Mouse (Mus musculus): Measurements from ENCODE around the gene Vmn1r205. TPM values are rescaled to one million over a fixed set of nuclear protein-coding genes. Genes with fewer than 3 reads are reported as not detected.
"Not testable (repeated sequence)": the region's sequence is repeated elsewhere in the genome, so short reads cannot be mapped to it uniquely, and the experiment has no call there.

Gene Vmn1r205
- polyA plus RNA-seq (2016; fragmentation: Nextera tagmentation; extraction: Ambion mirVana) = not detected in 2 replicates

DNA sequence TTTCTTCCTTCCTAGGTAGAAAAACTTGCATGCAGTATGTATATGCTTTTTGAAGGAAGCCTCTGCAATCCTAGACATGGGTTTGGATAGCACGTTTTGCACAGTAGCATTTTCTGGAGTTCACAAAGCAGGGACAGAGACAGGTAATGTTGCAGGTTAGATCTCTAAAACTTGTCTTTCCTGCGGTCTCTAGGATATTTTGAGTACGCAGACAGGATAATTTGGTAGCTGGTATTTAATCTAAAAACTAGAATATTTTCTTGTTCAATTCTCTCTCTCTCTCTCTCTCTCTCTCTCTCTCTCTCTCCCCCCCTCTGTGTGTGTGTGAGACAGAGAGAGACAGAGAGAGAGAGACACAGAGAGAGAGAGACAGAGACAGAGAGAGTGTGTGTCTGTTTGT, at the start of gene Vmn1r205:
Gene Vmn1r205 (minus strand): TSS at position 101 of the 400 bp plus-strand sequence.
- Histone ChIP-seq H3K36me3 (replicated peaks) (no peaks in the 10 kb centered on the region), H3K27ac (replicated peaks) (no peak within 1 kb of the TSS), H3K27me3 (replicated peaks; ENCODE audit: low read depth, poor library complexity, severe bottlenecking) (no peaks in the 10 kb centered on the region), H3K9me3 (no peaks in the 10 kb centered on the region), H3K4me1 (no peaks in the 10 kb centered on the region), H3K4me3 (no peak within 1 kb of the TSS)
- WGBS = 85% methylated on average over 3 of the region's 3 CpGs
- no peak for DNase-seq (ENCODE audit: low spot score)

DNA sequence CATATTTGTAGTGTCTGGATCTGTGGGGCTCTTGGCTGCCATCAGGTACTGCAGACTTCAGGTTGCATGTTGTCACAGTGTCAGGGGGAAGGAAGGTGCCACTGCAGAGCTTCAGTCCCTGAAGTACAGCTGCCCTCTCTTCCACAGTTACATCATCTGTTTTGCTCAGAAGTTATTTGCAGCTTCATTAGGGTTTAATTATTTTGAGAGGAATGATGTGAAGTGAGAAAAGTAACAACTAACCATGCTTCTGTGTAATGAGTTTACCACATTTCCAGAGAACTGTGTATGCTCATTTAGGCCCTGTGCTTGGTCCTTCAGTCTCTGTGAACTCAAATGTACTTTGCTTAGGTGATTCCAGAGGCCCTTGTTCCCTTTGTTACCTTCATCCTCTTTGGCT, 31.4 kb upstream of the Vmn1r205 start, which contains the start of gene Vmn1r206:
Gene Vmn1r206 (minus strand): TSS at position 101 of the 400 bp plus-strand sequence.
- not testable (repeated sequence) for H3K9me3 ChIP-seq; H3K4me1 ChIP-seq; H3K4me3 ChIP-seq; H3K27ac ChIP-seq (replicated peaks); H3K27me3 ChIP-seq (replicated peaks; ENCODE audit: low read depth, poor library complexity, severe bottlenecking); DNase-seq (ENCODE audit: low spot score); H3K36me3 ChIP-seq (replicated peaks)

DNA sequence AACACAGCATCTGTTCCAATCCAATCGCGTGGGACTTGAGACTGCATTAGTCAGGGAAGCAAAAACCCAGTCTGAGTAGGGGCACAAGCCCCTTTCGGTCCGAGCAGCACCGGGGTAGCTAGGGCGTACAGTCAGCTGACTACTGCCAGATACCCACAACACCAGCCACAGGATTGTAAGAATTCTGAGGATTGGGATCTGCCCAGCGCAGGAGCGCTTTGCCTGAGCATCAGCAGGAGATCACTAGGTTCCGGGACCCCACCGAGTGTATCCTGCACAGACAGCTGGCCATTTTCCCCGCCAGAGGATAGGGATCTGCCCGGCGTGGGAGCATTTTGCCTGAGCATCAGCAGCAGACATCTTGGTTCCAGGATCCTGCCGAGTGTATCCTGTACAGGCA, 9.5 kb downstream of the Vmn1r205 start:
- H3K4me3 ChIP-seq; DNase-seq (ENCODE audit: low spot score); H3K36me3 ChIP-seq (replicated peaks); H3K27ac ChIP-seq (replicated peaks); H3K9me3 ChIP-seq; H3K4me1 ChIP-seq; H3K27me3 ChIP-seq (replicated peaks; ENCODE audit: low read depth, poor library complexity, severe bottlenecking): not testable (repeated sequence)
- WGBS = 80% methylated on average over 14 of the region's 14 CpGs

DNA sequence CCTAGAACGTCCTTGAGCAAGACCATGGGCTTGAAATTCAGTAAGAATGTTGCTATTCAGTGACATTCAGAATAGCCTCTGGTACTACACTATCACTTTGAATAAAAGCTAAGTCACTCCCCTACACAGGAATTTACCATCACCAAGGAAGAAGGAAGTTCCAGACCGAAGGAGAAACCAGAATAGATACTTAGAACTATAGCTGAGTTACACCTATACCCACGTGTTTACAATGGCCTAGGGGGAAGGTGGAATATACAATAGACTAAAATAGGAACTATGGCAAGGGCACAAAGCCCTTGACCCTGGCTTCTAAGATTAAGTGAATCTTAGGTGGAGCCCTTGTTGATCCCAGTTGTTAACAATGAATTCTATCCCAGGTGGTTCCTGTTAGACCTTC, 17.9 kb downstream of the Vmn1r205 start:
- H3K36me3 ChIP-seq (replicated peaks); H3K9me3 ChIP-seq; H3K4me1 ChIP-seq; H3K27me3 ChIP-seq (replicated peaks; ENCODE audit: low read depth, poor library complexity, severe bottlenecking); H3K4me3 ChIP-seq; DNase-seq (ENCODE audit: low spot score); H3K27ac ChIP-seq (replicated peaks): not testable (repeated sequence)
- WGBS = 88% methylated on average over 3 of the region's 3 CpGs

DNA sequence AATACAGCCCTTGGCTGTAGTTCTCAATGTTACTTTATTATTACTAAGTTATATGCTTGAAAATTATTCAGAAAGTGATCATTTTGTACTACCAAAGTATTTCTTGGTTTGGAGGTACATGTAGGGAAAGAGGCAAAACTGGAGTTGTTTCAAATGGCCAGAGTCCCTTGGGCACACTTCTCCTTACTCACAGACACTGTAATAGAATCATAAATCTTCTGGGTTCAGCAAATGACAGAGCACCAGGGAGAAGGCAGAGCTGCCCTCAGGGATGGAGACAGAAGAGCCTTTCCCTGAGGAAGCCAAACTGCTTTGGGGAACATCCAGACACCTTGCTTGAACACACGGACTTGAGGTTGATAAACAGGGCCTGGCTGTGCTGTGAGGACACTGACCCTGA, 39.9 kb downstream of the Vmn1r205 start, which contains the start of gene Vmn1r204:
Gene Vmn1r204 (plus strand): TSS at position 301 of the 400 bp plus-strand sequence.
- H3K27me3 ChIP-seq (replicated peaks; ENCODE audit: low read depth, poor library complexity, severe bottlenecking); DNase-seq (ENCODE audit: low spot score); H3K27ac ChIP-seq (replicated peaks); H3K4me3 ChIP-seq; H3K36me3 ChIP-seq (replicated peaks); H3K4me1 ChIP-seq; H3K9me3 ChIP-seq: not testable (repeated sequence)
- WGBS = 70% methylated on average over 1 of the region's 1 CpGs

Other genes starting within 250 kb of the Vmn1r205 start
- gene Vmn1r198, start 242.6 kb downstream of the Vmn1r205 start, polyA plus RNA-seq (2016; fragmentation: Nextera tagmentation; extraction: Ambion mirVana) = not detected in 2 replicates
- gene Vmn1r199, start 213.2 kb downstream of the Vmn1r205 start, polyA plus RNA-seq (2016; fragmentation: Nextera tagmentation; extraction: Ambion mirVana) = not detected in 2 replicates
- gene Vmn1r200, start 202.6 kb downstream of the Vmn1r205 start, polyA plus RNA-seq (2016; fragmentation: Nextera tagmentation; extraction: Ambion mirVana) = not detected in 2 replicates
- not detected in 2 replicates for gene Vmn1r201, start 121.1 kb downstream of the Vmn1r205 start, polyA plus RNA-seq (2016; fragmentation: Nextera tagmentation; extraction: Ambion mirVana)
- 0.02 TPM in 1 of 2 replicates, not detected in the other for gene Vmn1r202, start 87.6 kb downstream of the Vmn1r205 start, polyA plus RNA-seq (2016; fragmentation: Nextera tagmentation; extraction: Ambion mirVana)
- not detected in 2 replicates for gene Vmn1r203, start 74.9 kb downstream of the Vmn1r205 start, polyA plus RNA-seq (2016; fragmentation: Nextera tagmentation; extraction: Ambion mirVana)
- gene Vmn1r204, start 39.8 kb downstream of the Vmn1r205 start, polyA plus RNA-seq (2016; fragmentation: Nextera tagmentation; extraction: Ambion mirVana) = not detected in 2 replicates
- not detected in 2 replicates for gene Vmn1r206, start 31.3 kb upstream of the Vmn1r205 start, polyA plus RNA-seq (2016; fragmentation: Nextera tagmentation; extraction: Ambion mirVana)
- gene Vmn1r207-ps, start 136.6 kb upstream of the Vmn1r205 start, polyA plus RNA-seq (2016; fragmentation: Nextera tagmentation; extraction: Ambion mirVana) = not detected in 2 replicates
- not detected in 2 replicates for gene Vmn1r208, start 184.4 kb upstream of the Vmn1r205 start, polyA plus RNA-seq (2016; fragmentation: Nextera tagmentation; extraction: Ambion mirVana)
- not detected in 2 replicates for gene Vmn1r209, start 216.7 kb upstream of the Vmn1r205 start, polyA plus RNA-seq (2016; fragmentation: Nextera tagmentation; extraction: Ambion mirVana)
- gene Vmn1r210, start 238.3 kb upstream of the Vmn1r205 start, polyA plus RNA-seq (2016; fragmentation: Nextera tagmentation; extraction: Ambion mirVana) = not detected in 2 replicates

Data from embryonic facial prominence, embryonic 10.5 days (tissue).